Mouse (Mus musculus) mesoderm, embryonic 11.5 days (tissue): ENCODE measurements around the gene Hivep3.

ENCODE experiments used
- DNase-seq: peaks from one replicate; pipeline ENCODE4 v3.0.0-alpha.2; 2012; ENCODE audit warnings: low read depth, low spot score

The Hivep3 gene

DNA sequence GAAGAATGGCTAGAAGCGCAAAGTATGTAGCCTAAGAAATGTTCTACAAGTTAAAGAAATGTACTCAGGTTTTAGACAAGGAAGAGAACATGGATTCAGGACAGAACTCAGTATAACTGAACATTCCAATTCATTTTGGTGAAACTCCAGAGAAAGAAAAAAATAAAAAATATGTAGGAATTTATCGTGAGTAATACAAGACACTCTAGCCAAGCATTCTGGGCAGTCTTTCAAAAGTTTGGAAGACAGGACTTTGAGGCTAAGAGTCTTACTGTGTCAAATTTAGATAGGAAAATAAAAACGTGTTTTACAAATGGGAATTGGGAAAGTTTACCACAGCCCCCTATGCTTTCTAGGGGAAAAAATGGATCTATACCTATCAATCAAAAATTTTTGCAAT lies 350.1 kb downstream of the Hivep3 start:
- DNase-seq, result no peak

DNA sequence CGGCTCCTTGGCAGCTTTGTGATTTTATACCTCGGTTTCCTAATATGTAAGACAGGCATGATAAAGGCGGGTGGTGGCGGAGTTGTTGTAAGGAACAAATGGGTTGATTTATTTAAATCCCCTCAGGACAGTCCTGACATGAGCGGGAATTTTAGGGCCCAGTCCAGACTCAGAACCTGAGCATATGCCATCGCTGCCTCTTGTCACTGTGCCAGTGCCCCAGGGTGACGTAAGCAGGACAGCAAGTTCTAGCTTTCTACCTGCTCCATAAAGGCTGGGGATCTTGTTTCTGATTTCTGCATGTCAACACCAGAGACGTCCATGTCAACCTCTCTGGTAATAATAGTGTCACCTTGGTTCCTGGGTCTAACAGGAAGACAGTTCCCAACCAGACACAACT lies 356.0 kb downstream of the Hivep3 start:
- no peak for DNase-seq

DNA sequence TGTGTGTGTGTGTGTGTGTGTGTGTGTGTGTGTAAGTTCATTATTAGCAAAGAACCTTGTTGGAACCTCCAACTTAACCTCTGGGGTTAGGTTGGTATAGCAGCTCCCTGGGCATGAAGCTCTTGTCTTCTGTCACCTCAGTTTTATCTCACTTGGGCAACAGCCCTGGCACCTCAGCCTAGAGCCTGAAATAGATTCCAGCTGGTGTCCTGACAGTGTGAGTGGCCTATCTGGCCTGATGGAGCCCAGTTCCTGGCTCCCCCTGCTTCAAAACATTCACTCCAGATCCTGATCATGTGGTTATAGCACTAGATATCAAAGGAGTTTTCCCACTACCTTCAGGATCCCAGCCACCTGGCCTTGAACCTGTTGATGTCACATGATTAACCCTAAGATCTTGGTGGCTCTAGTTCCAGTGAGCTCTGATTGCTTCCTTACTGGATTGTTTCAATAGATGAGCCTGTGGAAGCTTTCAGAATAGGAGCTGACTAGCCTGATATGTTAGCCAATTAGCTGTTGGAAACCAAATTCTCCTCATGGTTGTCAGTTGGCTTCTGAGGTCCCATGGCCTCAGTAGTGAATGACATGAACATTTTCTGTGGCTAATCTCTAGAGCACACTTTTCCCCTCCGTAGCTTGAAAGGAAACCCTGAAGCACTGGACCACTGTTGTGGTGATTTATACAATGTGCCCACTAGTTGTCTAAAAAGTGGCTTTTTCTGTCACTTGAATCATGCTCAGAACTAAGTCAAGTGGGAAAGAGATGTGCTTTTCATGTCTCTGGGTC lies 358.6 kb downstream of the Hivep3 start:
- DNase-seq, result no peak

DNA sequence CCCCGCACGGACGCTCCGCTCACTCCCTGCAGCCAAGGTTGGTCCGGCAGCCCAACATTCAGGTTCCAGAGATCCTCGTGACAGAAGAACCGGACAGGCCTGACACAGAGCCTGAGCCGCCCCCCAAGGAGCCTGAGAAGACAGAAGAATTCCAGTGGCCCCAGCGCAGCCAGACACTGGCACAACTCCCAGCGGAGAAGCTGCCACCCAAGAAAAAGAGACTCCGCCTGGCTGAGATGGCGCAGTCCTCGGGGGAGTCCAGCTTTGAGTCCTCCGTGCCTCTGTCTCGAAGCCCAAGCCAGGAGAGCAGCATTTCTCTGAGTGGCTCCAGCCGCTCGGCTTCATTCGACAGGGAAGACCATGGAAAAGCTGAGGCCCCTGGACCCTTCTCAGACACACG lies 363.4 kb downstream of the Hivep3 start:
- no peak for DNase-seq

- no peak for DNase-seq
Measured at GRCm38 (mm10) chr4:120101186-120101585, 367.6 kb downstream of the Hivep3 start.

- peak; percentile 54 for DNase-seq
Measured at GRCm38 (mm10) chr4:120104599-120104998, 371.0 kb downstream of the Hivep3 start.

DNA sequence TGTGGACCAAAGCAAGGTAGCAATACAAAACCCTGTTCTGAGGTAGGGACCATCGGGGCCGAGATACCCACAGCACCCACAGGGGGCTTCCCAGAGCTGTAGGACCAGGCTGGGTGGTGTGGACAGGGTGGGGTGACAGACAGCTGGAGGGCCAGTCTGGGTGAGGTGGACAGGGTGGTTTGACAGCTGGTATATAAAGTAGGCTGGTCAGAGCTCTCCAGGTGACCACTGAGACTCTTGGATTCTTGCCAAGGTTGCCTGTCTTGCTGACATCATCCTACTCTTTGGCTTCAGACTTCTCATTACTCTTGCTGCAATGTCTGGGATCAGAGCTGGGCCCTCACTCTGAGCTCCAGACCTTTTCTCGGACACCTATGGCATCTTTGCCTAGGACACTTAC lies 372.8 kb downstream of the Hivep3 start:
- no peak for DNase-seq

DNA sequence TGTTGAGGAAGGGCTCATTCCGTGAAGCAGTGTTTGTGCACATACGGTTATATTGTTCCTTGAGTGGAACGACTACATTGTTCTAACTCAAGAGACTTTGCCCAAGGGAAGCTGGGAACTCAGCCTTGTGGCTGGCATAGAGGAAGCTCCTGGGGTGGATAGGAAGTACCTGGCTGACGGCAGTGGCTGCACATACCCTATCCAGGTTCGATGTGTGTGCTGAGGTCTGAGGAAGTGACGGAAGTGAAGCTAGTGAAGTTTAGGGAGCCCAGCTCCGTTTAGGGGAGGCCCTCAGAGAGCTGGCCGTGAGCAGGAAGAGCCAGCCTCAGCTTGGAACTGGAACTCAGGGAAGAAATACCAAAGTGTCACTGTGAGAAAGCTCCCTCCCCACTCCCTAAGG lies 374.2 kb downstream of the Hivep3 start:
- no peak for DNase-seq

DNA sequence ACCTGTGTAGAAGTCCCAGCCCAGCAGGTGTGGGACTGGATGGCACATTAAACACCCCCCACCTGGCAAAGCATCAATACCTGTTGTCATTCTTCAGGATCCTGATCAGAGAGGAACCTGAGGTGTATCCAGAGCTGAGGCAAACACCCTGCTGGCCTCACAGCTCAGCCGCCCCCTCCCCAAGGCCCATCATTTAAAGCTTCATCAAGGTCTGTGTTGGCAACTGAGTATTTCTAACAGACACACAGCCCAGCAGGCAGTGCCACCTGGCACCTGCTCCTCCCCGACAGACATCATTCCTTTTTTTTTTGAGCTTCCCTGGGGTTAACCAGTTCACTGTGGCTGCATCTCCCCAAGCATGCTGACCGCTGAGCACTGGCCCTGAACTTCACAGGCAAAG lies 381.9 kb downstream of the Hivep3 start:
- DNase-seq, result no peak

- no peak for DNase-seq
Measured at GRCm38 (mm10) chr4:120116312-120116711, 382.7 kb downstream of the Hivep3 start.

DNA sequence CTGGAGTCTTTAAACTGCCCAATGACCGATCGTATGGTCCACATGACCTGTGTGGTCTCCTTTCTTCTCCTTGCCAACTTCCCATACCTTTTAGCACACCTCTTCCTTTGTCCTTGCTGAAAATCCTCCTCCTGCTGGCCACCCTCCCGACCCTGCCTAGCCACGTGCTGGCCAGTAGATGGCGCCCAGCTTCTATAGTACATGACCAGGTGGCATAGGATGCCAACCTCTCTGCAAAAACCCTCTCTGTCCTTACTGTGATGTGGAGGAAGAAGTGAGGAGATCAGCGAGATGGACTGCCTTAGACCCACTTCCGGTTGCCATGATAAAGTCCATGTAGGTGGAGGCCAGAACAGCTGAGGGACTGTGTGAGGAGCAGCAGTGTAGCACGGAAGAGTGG lies 386.7 kb downstream of the Hivep3 start:
- DNase-seq, result peak; percentile 52

DNA sequence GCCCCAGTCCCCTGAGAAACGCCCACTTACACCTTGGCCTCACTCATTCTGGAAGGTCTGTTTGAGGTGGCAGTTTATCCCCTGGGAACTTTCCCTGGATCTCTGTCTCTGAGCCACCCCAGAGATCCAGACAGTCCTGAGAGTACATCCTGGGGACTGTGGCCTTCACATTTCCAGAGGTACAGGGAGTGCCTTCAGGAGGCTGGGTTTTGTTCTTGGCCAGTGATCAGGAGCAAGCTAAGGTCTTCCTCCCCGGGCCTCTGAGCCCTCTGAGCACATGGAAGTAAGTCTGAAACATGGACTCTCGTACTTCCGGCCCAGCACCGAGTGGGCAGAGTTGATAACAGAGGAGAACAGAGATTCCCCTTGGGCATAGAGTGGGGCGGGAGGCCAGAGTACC lies 391.1 kb downstream of the Hivep3 start:
- no peak for DNase-seq

GRCm38 (mm10) chr4:120126047-120126446 lies 392.5 kb downstream of the Hivep3 start:
- no peak for DNase-seq

DNA sequence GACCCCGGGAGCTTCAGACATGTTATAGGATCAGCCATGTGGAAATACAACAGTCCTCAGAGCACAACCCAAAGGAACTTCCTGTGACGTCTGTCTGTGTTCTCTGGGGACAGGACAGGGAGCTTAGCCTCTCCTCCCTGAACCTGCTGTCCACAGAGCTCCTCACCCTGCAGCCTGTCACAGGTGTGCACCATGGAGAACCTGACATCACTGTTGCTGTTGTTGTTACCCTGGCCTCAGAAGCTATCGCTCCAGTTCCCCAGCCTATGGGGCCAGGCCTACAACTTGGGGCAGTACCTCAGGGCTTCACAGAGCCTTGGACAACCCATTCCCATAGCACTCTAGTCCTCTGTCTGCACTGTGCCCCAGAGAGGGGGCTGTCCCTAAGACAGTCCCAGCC lies 393.7 kb downstream of the Hivep3 start:
- no peak for DNase-seq

DNA sequence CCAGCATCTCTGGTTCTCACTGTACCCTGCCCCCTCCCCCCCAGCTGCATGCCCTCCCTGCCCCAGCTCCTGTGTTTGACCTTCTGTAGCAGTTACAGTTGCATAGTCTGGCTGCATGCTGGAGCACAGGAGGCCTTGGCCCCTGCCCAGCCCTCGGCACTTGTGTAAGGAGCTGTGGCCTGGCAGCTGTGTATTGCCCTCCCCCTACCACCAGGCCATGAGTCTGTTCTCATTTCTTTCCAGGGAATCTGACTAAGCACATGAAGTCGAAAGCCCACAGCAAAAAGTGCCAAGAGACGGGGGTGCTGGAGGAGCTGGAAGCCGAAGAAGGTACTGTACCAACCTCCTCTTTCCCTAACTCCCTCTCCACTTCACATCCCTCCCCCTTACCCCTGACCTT lies 394.4 kb downstream of the Hivep3 start:
- DNase-seq, result no peak

- peak; percentile 67 for DNase-seq
Measured at GRCm38 (mm10) chr4:120129233-120129885, 395.8 kb downstream of the Hivep3 start.

- peak; percentile 38 for DNase-seq
Measured at GRCm38 (mm10) chr4:120130926-120131325, 397.3 kb downstream of the Hivep3 start.

DNA sequence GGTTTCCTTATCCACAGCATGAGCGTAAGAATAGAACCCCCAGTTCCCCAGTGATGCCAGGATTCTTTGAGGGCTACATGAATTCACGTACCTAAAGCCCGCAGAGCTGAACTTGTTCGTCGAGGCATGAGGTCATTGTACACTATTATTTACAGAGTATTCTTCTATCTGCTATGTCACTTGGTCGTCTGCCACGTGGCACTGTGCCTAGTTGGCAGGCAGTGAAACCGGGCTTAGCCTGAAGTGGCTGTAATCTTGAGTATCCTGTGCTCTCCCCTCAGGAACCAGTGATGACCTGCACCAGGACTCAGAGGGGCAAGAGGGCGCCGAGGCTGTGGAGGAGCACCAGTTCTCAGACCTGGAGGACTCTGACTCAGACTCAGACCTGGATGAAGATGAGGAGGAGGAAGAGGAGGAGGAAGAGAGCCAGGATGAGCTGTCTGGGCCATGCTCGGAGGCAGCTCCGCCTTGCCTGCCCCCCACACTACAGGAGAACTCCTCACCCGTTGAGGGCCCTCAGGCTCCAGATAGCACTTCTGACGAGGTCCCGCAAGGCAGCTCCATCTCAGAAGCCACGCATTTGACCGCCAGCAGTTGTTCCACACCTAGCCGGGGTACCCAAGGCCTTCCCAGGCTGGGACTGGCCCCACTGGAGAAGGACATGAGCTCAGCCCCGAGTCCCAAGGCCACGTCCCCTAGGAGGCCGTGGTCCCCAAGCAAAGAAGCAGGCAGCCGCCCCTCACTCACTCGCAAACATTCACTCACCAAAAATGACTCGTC lies 398.0 kb downstream of the Hivep3 start:
- no peak for DNase-seq

DNA sequence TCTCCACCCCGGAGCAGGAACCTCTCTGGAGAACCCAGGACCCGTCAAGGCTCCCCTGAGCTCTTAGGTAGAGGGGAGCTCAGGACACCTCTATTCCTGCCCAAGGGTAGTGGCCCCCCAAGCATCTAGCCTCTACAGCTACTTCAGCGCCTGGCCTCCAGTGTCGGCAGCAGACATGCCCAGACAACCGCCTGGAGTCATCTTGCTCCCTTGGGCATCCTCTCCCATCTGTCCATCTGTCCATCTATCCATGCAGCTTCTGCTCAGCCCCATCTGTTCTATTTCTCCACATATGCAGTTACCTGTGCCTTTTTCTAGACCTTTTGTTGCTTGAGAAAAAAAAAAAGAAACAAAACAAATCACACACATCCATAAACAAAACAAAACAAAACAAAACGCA lies 400.6 kb downstream of the Hivep3 start:
- DNase-seq, result no peak

- DNase-seq, result no peak
Measured at GRCm38 (mm10) chr4:120141810-120142209, 408.2 kb downstream of the Hivep3 start.

DNA sequence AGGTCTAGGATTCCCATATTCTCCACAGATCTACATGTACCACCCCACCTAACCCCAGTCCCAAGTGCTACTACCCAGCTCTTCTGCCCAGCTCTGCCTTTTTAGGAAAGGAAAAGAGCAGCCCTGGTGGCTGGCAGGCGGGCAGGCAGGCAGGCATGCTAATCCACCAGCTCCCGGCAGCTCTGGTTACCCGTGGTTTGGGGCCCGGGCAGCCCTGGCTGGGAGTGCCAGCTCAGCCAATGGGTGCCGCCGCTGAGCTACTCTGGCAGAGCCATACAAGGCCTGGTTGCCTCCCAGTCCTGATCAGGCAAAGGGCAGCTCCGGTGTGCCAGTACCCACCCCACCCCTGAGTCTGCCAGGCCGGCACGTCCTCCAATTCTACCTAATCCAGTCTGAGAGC lies 409.3 kb downstream of the Hivep3 start:
- DNase-seq, result no peak

- DNase-seq, result no peak
Measured at GRCm38 (mm10) chr4:120144343-120144742, 410.8 kb downstream of the Hivep3 start.

DNA sequence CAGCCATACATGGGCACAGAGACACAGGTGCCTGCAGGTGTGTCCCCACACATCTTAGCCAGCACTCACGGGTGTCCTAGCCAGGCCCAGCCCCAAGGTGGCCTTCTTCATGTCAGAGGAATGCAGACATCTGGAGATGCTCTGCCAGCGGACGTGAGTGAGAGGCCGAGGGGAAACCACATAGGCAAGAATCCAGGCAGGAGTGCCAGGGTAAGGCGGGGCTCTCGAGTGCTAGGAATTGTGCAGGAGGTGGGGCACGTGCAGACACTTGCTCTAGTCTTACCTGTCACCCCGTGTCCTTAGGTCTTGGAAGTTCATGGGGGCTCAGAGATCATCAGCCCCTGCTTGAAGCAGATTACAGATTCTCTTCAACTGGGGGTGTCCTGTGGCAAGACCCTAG lies 412.3 kb downstream of the Hivep3 start:
- DNase-seq, result no peak
